ENCODE assay signal across 29 mouse cellular contexts in genomic region chr19:26414476-26415024, GRCm38 (mm10).
DNase-seq lines count a peak whose midpoint lies in the region; ATAC-seq lines count a peak whose summit lies in the region.
"Had no signal": no experiment of that assay in that cellular context is flagged by ENCODE, and none has a peak within 500 bp of the region (broad histone marks: within the 10 kb centered on the region; RNA-seq: fewer than 3 reads in every experiment).

No protein-coding gene starts in this region.

- WGBS in hindbrain, embryonic 16.5 days, result 88% methylated on average over 6 of the region's 6 CpGs

- peak; percentile 8 for DNase-seq in left cerebral cortex, adult 11 months (ENCODE audit: low spot score)
- no peak for DNase-seq in left cerebral cortex, postnatal 25 days (ENCODE audit: low spot score in 2 of 2)
- DNase-seq in CD4-positive, CD25-positive, alpha-beta regulatory T cell, adult 2 months (ENCODE audit: low read depth, low spot score), result peak; percentile 1
- no peak for DNase-seq in adrenal gland, adult (ENCODE audit: inconsistent age in 2 of 2, low spot score in 1 of 2)
- DNase-seq in thymus, postnatal 4 days, result no peak
- DNase-seq: adrenal gland, postnatal 10 days; adrenal gland, postnatal 36 days; cerebellum, adult 11 months; cerebellum, adult 2 months; cerebellum, postnatal 10 days; cerebellum, postnatal 36 days; embryo, embryonic 11 days; gastrocnemius, postnatal 10 days; gastrocnemius, postnatal 36 days; heart, postnatal 10 days; heart, postnatal 36 days had no signal

- H3K27me3 ChIP-seq in hindbrain, embryonic 16.5 days (replicated peaks; ENCODE audit: control insufficient read depth, insufficient read depth, low read length), result no peaks in the 10 kb centered on the region
- H3K27me3 ChIP-seq: embryonic facial prominence, embryonic 13.5 days; forebrain, embryonic 12.5 days; forebrain, embryonic 15.5 days; heart, embryonic 12.5 days; heart, embryonic 15.5 days; hindbrain, embryonic 13.5 days had no signal

- H3K9me3 ChIP-seq in hindbrain, embryonic 16.5 days (ENCODE audit: control insufficient read depth, low read length), result no peaks in the 10 kb centered on the region
- H3K9me3 ChIP-seq: embryonic facial prominence, embryonic 10.5 days; embryonic facial prominence, embryonic 13.5 days; forebrain, embryonic 12.5 days; forebrain, embryonic 15.5 days; heart, embryonic 12.5 days; heart, embryonic 15.5 days; hindbrain, embryonic 10.5 days; hindbrain, embryonic 13.5 days had no signal

- ATAC-seq in activated CD4-positive, CD25-positive, alpha-beta regulatory T cell, adult 4 months, result peak; percentile 36
- ATAC-seq in hindbrain, embryonic 16.5 days, result no peak
- ATAC-seq: forebrain, embryonic 15.5 days; hindbrain, postnatal 0 days; intestine, postnatal 0 days had no signal

- no peak overlapping the region for H3K9ac ChIP-seq in hindbrain, embryonic 16.5 days (ENCODE audit: low read depth, low read length)
- H3K9ac ChIP-seq: embryonic facial prominence, embryonic 13.5 days; forebrain, embryonic 12.5 days; forebrain, embryonic 15.5 days; heart, embryonic 12.5 days; heart, embryonic 15.5 days; hindbrain, embryonic 13.5 days had no signal

- H3K36me3 ChIP-seq in hindbrain, embryonic 16.5 days (ENCODE audit: control insufficient read depth, insufficient read depth, low read length), result no peaks in the 10 kb centered on the region
- H3K36me3 ChIP-seq: embryonic facial prominence, embryonic 10.5 days; embryonic facial prominence, embryonic 13.5 days; forebrain, embryonic 12.5 days; forebrain, embryonic 15.5 days; heart, embryonic 12.5 days; heart, embryonic 15.5 days; hindbrain, embryonic 10.5 days; hindbrain, embryonic 13.5 days had no signal

- intact Hi-C loops in left cerebral cortex, postnatal 25 days (cut with DNase I), result no loop called here

- no peaks in the 10 kb centered on the region for H3K4me1 ChIP-seq in hindbrain, embryonic 16.5 days (ENCODE audit: control insufficient read depth, insufficient read depth, low read depth, low read length)
- H3K4me1 ChIP-seq: embryonic facial prominence, embryonic 10.5 days; embryonic facial prominence, embryonic 13.5 days; forebrain, embryonic 12.5 days; forebrain, embryonic 15.5 days; heart, embryonic 12.5 days; heart, embryonic 15.5 days; hindbrain, embryonic 10.5 days; hindbrain, embryonic 13.5 days had no signal

- H3K27ac ChIP-seq in hindbrain, embryonic 16.5 days (ENCODE audit: low read depth, low read length), result no peak overlapping the region
- H3K27ac ChIP-seq: embryonic facial prominence, embryonic 10.5 days; embryonic facial prominence, embryonic 13.5 days; forebrain, embryonic 12.5 days; forebrain, embryonic 15.5 days; heart, embryonic 15.5 days; hindbrain, embryonic 10.5 days; hindbrain, embryonic 13.5 days; hindbrain, postnatal 0 days had no signal

- H3K4me2 ChIP-seq in hindbrain, embryonic 16.5 days (ENCODE audit: low read length), result no peak overlapping the region
- H3K4me2 ChIP-seq: embryonic facial prominence, embryonic 13.5 days; forebrain, embryonic 12.5 days; forebrain, embryonic 15.5 days; heart, embryonic 12.5 days; heart, embryonic 15.5 days; hindbrain, embryonic 13.5 days had no signal

- no peak overlapping the region for H3K4me3 ChIP-seq in hindbrain, embryonic 16.5 days (ENCODE audit: low read length)
- H3K4me3 ChIP-seq: embryonic facial prominence, embryonic 10.5 days; embryonic facial prominence, embryonic 13.5 days; erythroblast, embryonic 14.5 days; forebrain, embryonic 12.5 days; forebrain, embryonic 15.5 days; heart, embryonic 12.5 days; heart, embryonic 15.5 days; hindbrain, embryonic 10.5 days; hindbrain, embryonic 13.5 days had no signal

Comparison
In these comparisons a context has a peak if more than half of its experiments do, and no peak if none do; other contexts are left out.
1. DNase-seq: peak in left cerebral cortex, adult 11 months (single experiment) and CD4-positive, CD25-positive, alpha-beta regulatory T cell, adult 2 months (single experiment); none in left cerebral cortex, postnatal 25 days (0 of 2), adrenal gland, adult (0 of 2) and thymus, postnatal 4 days (single experiment).